Mouse (Mus musculus) thymus, adult 2 months (tissue): Measurements from ENCODE around the gene Msi2.

Experiments
- CTCF ChIP-seq: fragments of 200-500 bp; IDR thresholded peaks from 2 replicates; pipeline ENCODE4 v1.5.1; 2012; ENCODE audit warnings: mild to moderate bottlenecking, control low read depth, low read length, moderate library complexity, borderline replicate concordance; ENCODE audit not compliant: control insufficient read depth, poor library complexity, insufficient read depth; ENCODE audit errors: extremely low read depth
- POLR2A ChIP-seq: fragments of 200-500 bp; IDR thresholded peaks from 2 replicates; pipeline ENCODE4 v1.6.1; 2012; ENCODE audit warnings: mild to moderate bottlenecking, low read length, control low read depth, moderate library complexity; ENCODE audit not compliant: control insufficient read depth, poor library complexity, insufficient read depth; ENCODE audit errors: extremely low read depth

DNA sequence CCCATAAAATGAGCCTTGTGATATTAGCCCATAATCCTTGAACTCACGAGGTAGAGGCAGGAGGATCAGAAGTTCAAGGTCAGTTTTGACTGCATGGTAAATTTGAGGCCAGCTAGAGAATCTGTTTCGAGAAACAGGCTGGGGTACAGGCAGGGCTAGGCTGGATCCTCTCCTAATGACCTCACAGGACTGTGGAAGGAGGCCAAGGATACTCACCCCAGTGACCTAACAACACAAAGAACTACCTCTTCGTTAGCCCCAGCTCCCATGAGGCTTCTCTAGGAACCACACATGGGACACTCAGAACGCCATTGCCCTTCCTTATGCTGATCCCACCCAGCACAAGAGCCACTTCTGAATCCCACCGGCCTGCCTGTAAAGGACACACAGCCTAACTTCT, 399.5 kb downstream of the Msi2 start:
- TF ChIP-seq POLR2A (no peak), CTCF (no peak)
